Mouse (Mus musculus) mature B cell (primary cell): ENCODE results near the gene Nprl3.

Source experiments
- in situ Hi-C: fragments of 300-500 bp; cut with MboI; formaldehyde crosslinking; loops from 2 replicates; pipeline ENCODE4 v1.14.3; 2019

Nprl3 gene

GRCm38 (mm10) chr11:32245614-32246013, 21.9 kb downstream of the Nprl3 start:
- in situ Hi-C loops, result no loop called here

DNA sequence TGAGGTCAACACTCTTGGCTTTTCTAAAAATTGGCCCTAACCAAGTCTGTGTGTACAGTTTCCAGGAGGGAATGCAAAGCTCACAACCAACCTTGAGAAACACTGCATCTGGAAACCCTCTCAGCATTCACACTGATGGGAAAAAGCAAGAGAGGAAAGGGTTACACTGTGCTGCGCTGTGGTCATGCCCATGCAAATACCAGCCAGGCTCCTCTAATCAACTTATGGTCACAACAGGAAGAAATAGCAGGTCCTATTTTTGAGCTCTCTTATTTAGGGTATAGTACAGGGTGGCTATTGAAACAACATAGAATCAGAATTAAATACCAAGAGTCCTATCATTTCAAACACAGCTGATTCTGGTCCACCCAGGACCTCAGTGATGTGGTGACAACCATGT, 22.9 kb downstream of the Nprl3 start:
- in situ Hi-C loops, result no loop called here

DNA sequence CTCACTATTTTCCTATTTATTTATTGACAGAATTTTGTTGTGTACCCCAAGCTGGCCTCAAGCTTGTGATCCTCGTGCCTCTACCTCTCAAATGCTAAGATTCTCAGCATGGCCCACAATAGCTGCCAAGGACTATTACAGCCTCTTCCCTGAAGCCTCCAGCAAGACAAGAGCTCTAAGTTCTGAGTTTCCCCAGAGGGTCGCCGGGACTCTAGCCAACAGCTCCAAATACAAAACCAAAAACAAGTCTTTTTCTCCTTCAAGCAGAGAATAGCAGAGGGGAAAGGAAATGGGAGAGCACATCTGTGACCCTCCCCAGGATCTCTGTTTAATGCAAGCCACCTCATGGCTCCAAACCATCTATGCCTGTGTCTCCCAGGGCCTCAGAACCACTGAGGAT, 23.4 kb downstream of the Nprl3 start:
- in situ Hi-C loops, result no loop called here

- in situ Hi-C loops, result no loop called here
These were observed 24.1 kb downstream of the Nprl3 start for GRCm38 (mm10) chr11:32243205-32243955.

DNA sequence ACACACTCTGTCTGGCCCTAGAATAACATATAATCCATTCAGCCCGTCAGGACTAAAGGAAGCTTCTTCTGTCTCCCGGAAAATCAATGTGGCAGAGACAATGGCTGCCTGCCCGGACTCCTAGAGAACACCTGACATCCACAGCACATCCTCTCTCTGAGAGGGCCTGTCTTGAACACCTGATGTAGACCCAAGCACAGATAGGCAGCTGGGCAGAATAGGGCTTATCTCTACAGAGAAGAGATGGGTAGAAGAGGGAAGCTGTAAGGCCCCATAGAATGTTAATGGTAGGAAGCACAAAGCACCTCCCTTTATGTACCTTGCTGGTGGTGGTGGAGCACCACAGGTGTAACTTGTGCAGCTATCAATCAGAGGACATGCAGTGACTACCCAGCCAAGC, 25.3 kb downstream of the Nprl3 start:
- in situ Hi-C loops, result no loop called here

- in situ Hi-C loops, result no loop called here
These were observed 26.1 kb downstream of the Nprl3 start for GRCm38 (mm10) chr11:32241391-32241790.

DNA sequence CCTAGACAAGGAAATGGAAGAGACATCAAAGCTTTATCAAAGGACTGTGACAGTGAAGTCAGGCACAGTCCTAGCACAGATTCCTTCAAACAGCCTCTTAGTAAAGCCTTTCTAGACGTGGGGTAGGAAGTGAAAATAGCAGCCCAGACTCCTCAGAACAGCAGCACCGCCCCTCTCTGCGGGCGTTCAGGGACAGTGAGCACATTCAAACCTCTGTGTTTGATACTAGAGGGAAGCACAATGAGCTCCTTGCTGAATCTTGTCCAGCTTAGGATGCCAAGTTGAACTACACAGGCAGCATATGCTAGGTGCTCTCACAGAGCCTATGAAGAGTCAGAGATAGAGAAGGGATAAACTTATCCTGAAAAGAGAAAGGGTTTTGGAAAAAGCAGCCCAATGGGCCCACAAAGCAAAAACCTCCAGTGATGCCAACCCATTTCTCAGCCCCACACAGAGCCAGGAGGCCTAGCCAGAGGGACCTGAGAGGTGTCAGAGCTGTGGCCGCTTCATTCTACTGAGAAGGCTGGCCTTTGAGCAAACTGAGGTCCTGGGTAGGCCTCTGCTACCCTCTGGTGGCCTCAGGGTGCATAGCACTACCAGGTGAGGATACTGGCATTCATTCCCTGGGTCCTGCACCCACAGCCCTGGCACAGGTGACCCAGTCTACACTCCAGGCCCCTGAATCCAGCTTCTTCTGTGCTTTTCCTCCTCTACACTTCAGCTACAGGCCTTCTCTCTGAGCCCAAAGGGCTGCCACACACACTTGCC, 29.2 kb downstream of the Nprl3 start:
- in situ Hi-C loops, result no loop called here

GRCm38 (mm10) chr11:32237411-32237795, 30.1 kb downstream of the Nprl3 start:
- in situ Hi-C loops, result no loop called here

DNA sequence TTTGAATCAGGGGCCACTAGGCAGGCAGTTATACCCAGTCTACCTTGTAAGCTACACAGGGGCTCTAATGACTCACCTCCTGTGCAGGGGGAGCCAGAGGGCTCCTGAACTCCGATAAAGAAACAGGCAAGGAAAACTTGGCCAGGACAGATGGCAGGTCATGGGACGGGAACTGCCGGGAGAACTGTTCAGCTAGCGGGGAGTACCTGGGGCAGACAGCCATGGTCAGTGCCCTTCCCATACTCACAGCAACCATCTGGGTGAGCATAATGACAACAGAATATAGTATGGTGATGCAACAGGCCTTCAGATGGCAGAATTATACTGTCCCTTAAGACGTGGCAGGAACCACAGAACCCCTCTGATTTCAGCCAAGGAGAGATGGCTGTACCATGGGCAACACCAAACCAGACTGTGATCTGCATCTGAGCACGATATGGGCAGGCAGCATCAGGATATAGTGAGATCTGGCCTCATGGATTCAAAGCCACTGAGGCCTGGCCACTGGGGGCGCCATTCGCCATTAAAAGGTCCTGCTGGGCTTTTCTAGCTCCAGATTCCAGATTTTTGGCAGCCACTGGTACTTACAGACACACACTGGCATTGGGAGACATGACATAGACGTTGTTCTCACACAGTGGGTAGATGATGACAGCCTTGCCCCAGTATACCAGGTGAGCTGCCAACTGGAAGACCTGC, 30.6 kb downstream of the Nprl3 start:
- in situ Hi-C loops, result no loop called here

DNA sequence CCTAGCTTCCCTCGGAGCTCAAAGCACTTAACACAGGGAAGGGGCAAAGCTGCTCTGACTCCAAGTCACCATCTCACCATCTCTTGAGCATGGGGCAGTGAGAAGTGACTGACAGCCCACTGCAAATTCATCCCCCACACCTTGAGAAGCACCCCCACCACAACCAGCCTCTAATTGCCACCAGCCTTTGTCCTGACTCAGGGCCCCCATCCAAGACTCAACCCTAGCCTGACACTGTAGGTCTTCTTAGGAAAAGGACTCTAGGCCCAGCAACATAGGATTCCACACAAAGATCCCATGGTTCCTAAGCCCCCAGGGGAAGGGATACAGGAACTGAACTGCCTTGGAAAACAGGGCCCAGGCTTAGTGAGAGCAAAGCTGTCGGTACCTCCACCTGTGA, 31.4 kb downstream of the Nprl3 start:
- in situ Hi-C loops, result no loop called here

GRCm38 (mm10) chr11:32235646-32236045, 31.9 kb downstream of the Nprl3 start:
- in situ Hi-C loops, result no loop called here

- in situ Hi-C loops, result no loop called here
These were observed 32.6 kb downstream of the Nprl3 start for GRCm38 (mm10) chr11:32234816-32235485.

- in situ Hi-C loops, result no loop called here
These were observed 33.6 kb downstream of the Nprl3 start for GRCm38 (mm10) chr11:32233895-32234294.

DNA sequence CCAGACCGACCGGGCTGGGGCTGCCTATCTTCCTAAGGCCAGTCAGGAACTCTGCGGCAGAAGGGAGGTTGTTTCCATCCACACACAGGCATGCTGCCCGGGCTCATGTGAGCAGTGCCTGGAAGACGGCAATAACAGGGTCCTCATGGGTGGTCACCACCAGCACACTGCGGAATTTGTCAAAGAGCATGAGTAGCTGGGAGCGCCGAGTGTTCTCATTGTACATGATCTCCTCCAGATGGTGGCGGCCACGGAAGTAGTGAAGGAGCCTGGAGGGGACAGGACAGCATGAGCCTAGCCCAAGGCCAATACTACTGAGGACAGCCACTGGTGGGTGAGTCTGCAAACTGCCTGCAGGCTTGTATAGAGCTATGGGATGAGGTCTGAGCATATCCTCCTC, 34.7 kb downstream of the Nprl3 start:
- in situ Hi-C loops, result no loop called here

DNA sequence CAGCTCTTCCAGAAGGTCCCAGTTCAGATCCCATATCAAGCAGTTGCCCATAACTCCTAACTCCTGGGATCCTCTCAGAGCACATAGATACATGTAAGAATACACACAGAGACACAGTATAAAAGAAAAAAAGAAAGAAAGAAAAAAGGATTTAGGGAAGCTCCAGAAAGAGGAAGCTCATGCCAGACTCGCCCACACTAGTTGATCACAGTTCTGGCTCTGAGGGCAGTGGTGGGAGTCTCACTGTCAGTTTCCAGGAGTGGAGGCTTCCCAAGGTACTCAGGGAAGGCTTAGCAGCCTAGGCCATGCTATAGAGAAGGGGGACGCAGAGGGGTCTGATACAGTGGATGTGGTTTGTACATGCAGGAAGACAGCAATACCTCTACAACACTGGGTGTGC, 36.4 kb downstream of the Nprl3 start:
- in situ Hi-C loops, result no loop called here

- in situ Hi-C loops, result no loop called here
These were observed 37.3 kb downstream of the Nprl3 start for GRCm38 (mm10) chr11:32230220-32230619.

- in situ Hi-C loops, result no loop called here
These were observed 39.1 kb downstream of the Nprl3 start for GRCm38 (mm10) chr11:32228292-32228845.

DNA sequence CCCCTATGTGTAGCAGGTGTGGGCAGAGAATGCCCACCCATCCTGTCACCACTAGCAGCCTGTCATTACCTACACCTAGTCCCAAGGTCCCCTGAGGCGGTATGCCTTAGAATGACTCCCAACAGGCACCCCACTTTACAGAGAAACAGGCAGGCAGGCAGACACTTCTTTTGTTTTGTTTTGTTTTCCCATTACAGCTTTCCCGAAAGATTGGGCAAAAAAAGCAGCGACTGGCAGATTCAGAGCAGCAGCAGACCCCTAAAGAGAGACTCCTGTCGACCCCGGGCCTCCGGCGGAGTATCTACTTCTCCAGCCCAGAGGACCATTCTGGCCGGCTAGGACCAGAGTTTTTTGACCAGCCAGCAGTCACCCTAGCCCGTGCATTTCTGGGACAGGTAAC, 40.0 kb downstream of the Nprl3 start:
- in situ Hi-C loops, result no loop called here

GRCm38 (mm10) chr11:32227041-32227440, 40.5 kb downstream of the Nprl3 start:
- in situ Hi-C loops, result no loop called here

DNA sequence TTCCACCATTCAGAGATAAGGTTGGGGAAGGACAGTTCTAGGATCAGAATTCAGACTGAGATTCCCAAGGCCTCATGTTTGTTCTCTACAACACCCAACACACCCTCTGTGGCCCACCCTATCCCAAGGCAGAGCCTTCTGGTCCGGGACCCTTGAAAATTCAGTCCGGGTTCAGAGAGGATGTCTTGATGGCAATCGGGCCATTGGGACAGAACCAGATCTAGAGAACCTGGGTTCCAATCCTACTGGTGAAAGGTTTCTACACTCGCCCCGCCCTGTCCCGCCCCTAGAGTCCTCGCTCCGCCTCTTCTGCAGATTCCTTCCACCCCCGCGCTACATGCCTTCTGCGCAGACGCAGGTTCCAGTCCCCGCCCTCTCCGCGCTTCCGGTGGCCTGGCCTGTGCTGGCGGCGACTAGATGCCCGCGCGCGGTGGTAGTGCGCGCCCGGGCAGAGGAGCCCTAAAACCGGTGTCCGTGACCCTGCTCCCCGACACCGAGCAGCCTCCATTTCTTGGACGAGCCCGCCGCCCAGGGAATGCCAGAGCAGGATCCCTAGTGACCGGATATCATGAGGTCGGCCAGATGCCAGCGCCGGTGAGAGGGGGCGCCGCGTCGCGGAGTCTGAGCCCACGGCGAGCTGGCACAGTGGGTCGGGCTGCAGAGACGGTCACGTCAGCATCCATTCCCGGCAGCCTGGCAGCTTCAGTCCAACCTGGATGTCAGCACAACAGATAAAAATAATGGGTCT, 41.2 kb downstream of the Nprl3 start, which contains the start of gene Mpg:
Gene Mpg, plus strand, starts transcription at position 382 of the 748 bp plus-strand sequence.
- in situ Hi-C loops, result no loop called here
